Mouse (Mus musculus): ENCODE results near the gene Fkbp5. TPM values are rescaled to one million over a fixed set of nuclear protein-coding genes. Genes with fewer than 3 reads are reported as not detected.
A peak's percentile ranks its signal among the peaks of the same experiment; 100 is the strongest.

Gene Fkbp5
- polyA plus RNA-seq, 1 experiment from 2014 or later = 22.0 TPM

- peaks cover 18% of the 10 kb centered on the region for H3K4me1 ChIP-seq (ENCODE audit: control insufficient read depth, insufficient read depth, low read length)
- 0 out of 2 replicates have a peak overlapping the region, but pooled peaks have one; percentile 20 for H3K9ac ChIP-seq (ENCODE audit: low read depth, low read length)
- ATAC-seq = no peak; the same call in 1 of the 2 replicates
- H3K36me3 ChIP-seq (ENCODE audit: control insufficient read depth, insufficient read depth, low read length) = no peaks in the 10 kb centered on the region
- 36% methylated on average over 12 of the region's 12 CpGs for WGBS
- no peak overlapping the region for H3K27ac ChIP-seq (ENCODE audit: low read length)
- peak overlapping the region; percentile 37 for H3K4me2 ChIP-seq (ENCODE audit: low read depth, low read length)
- H3K4me3 ChIP-seq (ENCODE audit: low read length) = no peak overlapping the region
- H3K9me3 ChIP-seq (ENCODE audit: control insufficient read depth, low read length) = no peaks in the 10 kb centered on the region
- no peaks in the 10 kb centered on the region for H3K27me3 ChIP-seq (replicated peaks; ENCODE audit: control insufficient read depth, insufficient read depth, low read length)
Observed at GRCm38 (mm10) chr17:28527184-28528042, 10.1 kb upstream of the Fkbp5 start.

GRCm38 (mm10) chr17:28524831-28525430, 7.6 kb upstream of the Fkbp5 start:
- no peak for ATAC-seq
- Histone ChIP-seq H3K9me3 (ENCODE audit: control insufficient read depth, low read length) (no peaks in the 10 kb centered on the region), H3K36me3 (ENCODE audit: control insufficient read depth, insufficient read depth, low read length) (no peaks in the 10 kb centered on the region), H3K4me1 (ENCODE audit: control insufficient read depth, insufficient read depth, low read length) (peaks cover 31% of the 10 kb centered on the region), H3K4me3 (ENCODE audit: low read length) (no peak overlapping the region), H3K27ac (ENCODE audit: low read length) (no peak overlapping the region), H3K9ac (ENCODE audit: low read depth, low read length) (no peak overlapping the region), H3K4me2 (ENCODE audit: low read depth, low read length) (no peak overlapping the region), H3K27me3 (replicated peaks; ENCODE audit: control insufficient read depth, insufficient read depth, low read length) (no peaks in the 10 kb centered on the region)
- 76% methylated on average over 4 of the region's 4 CpGs for WGBS

GRCm38 (mm10) chr17:28524009-28524695, 6.8 kb upstream of the Fkbp5 start:
- Histone ChIP-seq H3K4me1 (ENCODE audit: control insufficient read depth, insufficient read depth, low read length) (peaks cover 31% of the 10 kb centered on the region), H3K36me3 (ENCODE audit: control insufficient read depth, insufficient read depth, low read length) (no peaks in the 10 kb centered on the region), H3K9me3 (ENCODE audit: control insufficient read depth, low read length) (no peaks in the 10 kb centered on the region), H3K9ac (ENCODE audit: low read depth, low read length) (no peak overlapping the region), H3K4me2 (ENCODE audit: low read depth, low read length) (no peak overlapping the region), H3K27me3 (replicated peaks; ENCODE audit: control insufficient read depth, insufficient read depth, low read length) (no peaks in the 10 kb centered on the region), H3K4me3 (ENCODE audit: low read length) (no peak overlapping the region; the same call in 1 of the 2 replicates), H3K27ac (ENCODE audit: low read length) (no peak overlapping the region)
- WGBS = 82% methylated on average over 23 of the region's 23 CpGs
- ATAC-seq = no peak

GRCm38 (mm10) chr17:28523355-28524008, 6.2 kb upstream of the Fkbp5 start:
- Histone ChIP-seq H3K4me1 (ENCODE audit: control insufficient read depth, insufficient read depth, low read length) (peaks cover 36% of the 10 kb centered on the region), H3K27ac (ENCODE audit: low read length) (peak overlapping the region; percentile 88), H3K27me3 (replicated peaks; ENCODE audit: control insufficient read depth, insufficient read depth, low read length) (no peaks in the 10 kb centered on the region), H3K9me3 (ENCODE audit: control insufficient read depth, low read length) (no peaks in the 10 kb centered on the region), H3K36me3 (ENCODE audit: control insufficient read depth, insufficient read depth, low read length) (no peaks in the 10 kb centered on the region), H3K4me2 (ENCODE audit: low read depth, low read length) (peak overlapping the region; percentile 97), H3K4me3 (ENCODE audit: low read length) (peak overlapping the region; percentile 70), H3K9ac (ENCODE audit: low read depth, low read length) (peak overlapping the region; percentile 79)
- no peak; the same call in 1 of the 2 replicates for ATAC-seq
- WGBS = 9% methylated on average over 28 of the region's 28 CpGs

GRCm38 (mm10) chr17:28522623-28523354, 5.5 kb upstream of the Fkbp5 start:
- Histone ChIP-seq H3K4me1 (ENCODE audit: control insufficient read depth, insufficient read depth, low read length) (peaks cover 41% of the 10 kb centered on the region), H3K9ac (ENCODE audit: low read depth, low read length) (peak overlapping the region; percentile 79), H3K36me3 (ENCODE audit: control insufficient read depth, insufficient read depth, low read length) (no peaks in the 10 kb centered on the region), H3K27ac (ENCODE audit: low read length) (peak overlapping the region; percentile 88), H3K27me3 (replicated peaks; ENCODE audit: control insufficient read depth, insufficient read depth, low read length) (no peaks in the 10 kb centered on the region), H3K4me3 (ENCODE audit: low read length) (peak overlapping the region; percentile 70), H3K9me3 (ENCODE audit: control insufficient read depth, low read length) (no peaks in the 10 kb centered on the region), H3K4me2 (ENCODE audit: low read depth, low read length) (peak overlapping the region; percentile 97)
- ATAC-seq = peak; percentile 72
- WGBS = 1% methylated on average over 65 of the region's 66 CpGs

GRCm38 (mm10) chr17:28521920-28522319, 4.6 kb upstream of the Fkbp5 start:
- H3K9me3 ChIP-seq (ENCODE audit: control insufficient read depth, low read length) = no peaks in the 10 kb centered on the region
- H3K4me3 ChIP-seq (ENCODE audit: low read length) = peak overlapping the region; percentile 70
- peaks cover 39% of the 10 kb centered on the region for H3K4me1 ChIP-seq (ENCODE audit: control insufficient read depth, insufficient read depth, low read length)
- no peaks in the 10 kb centered on the region for H3K27me3 ChIP-seq (replicated peaks; ENCODE audit: control insufficient read depth, insufficient read depth, low read length)
- H3K27ac ChIP-seq (ENCODE audit: low read length) = peak overlapping the region; percentile 88
- peak overlapping the region; percentile 40; the same call in 1 of the 2 replicates for H3K9ac ChIP-seq (ENCODE audit: low read depth, low read length)
- peak overlapping the region; percentile 97 for H3K4me2 ChIP-seq (ENCODE audit: low read depth, low read length)
- H3K36me3 ChIP-seq (ENCODE audit: control insufficient read depth, insufficient read depth, low read length) = no peaks in the 10 kb centered on the region
- peak; percentile 50 for ATAC-seq
- WGBS = 26% methylated on average over 6 of the region's 6 CpGs

GRCm38 (mm10) chr17:28521071-28521726, 3.9 kb upstream of the Fkbp5 start:
- 45% methylated on average over 5 of the region's 5 CpGs for WGBS
- Histone ChIP-seq H3K9ac (ENCODE audit: low read depth, low read length) (no peak overlapping the region), H3K4me1 (ENCODE audit: control insufficient read depth, insufficient read depth, low read length) (peaks cover 44% of the 10 kb centered on the region), H3K27ac (ENCODE audit: low read length) (peak overlapping the region; percentile 88), H3K9me3 (ENCODE audit: control insufficient read depth, low read length) (no peaks in the 10 kb centered on the region), H3K27me3 (replicated peaks; ENCODE audit: control insufficient read depth, insufficient read depth, low read length) (no peaks in the 10 kb centered on the region), H3K4me3 (ENCODE audit: low read length) (no peak overlapping the region), H3K36me3 (ENCODE audit: control insufficient read depth, insufficient read depth, low read length) (no peaks in the 10 kb centered on the region), H3K4me2 (ENCODE audit: low read depth, low read length) (peak overlapping the region; percentile 25; the same call in 1 of the 2 replicates)
- ATAC-seq = peak; percentile 52

GRCm38 (mm10) chr17:28520561-28520960, 3.2 kb upstream of the Fkbp5 start:
- WGBS = 66% methylated on average over 4 of the region's 4 CpGs
- Histone ChIP-seq H3K4me1 (ENCODE audit: control insufficient read depth, insufficient read depth, low read length) (peaks cover 50% of the 10 kb centered on the region), H3K36me3 (ENCODE audit: control insufficient read depth, insufficient read depth, low read length) (no peaks in the 10 kb centered on the region), H3K27ac (ENCODE audit: low read length) (peak overlapping the region; percentile 83), H3K9ac (ENCODE audit: low read depth, low read length) (no peak overlapping the region), H3K9me3 (ENCODE audit: control insufficient read depth, low read length) (no peaks in the 10 kb centered on the region), H3K4me2 (ENCODE audit: low read depth, low read length) (peak overlapping the region; percentile 25; the same call in 1 of the 2 replicates), H3K27me3 (replicated peaks; ENCODE audit: control insufficient read depth, insufficient read depth, low read length) (no peaks in the 10 kb centered on the region), H3K4me3 (ENCODE audit: low read length) (no peak overlapping the region)
- no peak for ATAC-seq

Measured in intestine, embryonic 16.5 days (tissue).